Mouse (Mus musculus) MEL (cell line): ENCODE data around the gene Rps11. TPM values are rescaled to one million over a fixed set of nuclear protein-coding genes. Genes with fewer than 3 reads are reported as not detected.
A peak's percentile ranks its signal among the peaks of the same experiment; 100 is the strongest.

Experiments
- DNase-seq: peaks from one replicate; pipeline ENCODE4 v3.0.0; 2011; ENCODE audit warnings: low read depth, low spot score
- H3K27ac ChIP-seq: 2 replicates; pipeline ENCODE4 v1.5.1; 2012; ENCODE audit warnings: low read depth, mild to moderate bottlenecking, control low read depth, low read length, moderate library complexity; ENCODE audit not compliant: control insufficient read depth
- H3K27me3 ChIP-seq, 2 experiments: fragments of 150-350 bp in 1 of 2; sonication (generic) in 1 of 2; 2 replicates each; pipeline ENCODE4 v1.6.1; 2012; ENCODE audit warnings: low read length in 2 of 2, mild to moderate bottlenecking in 2 of 2, improper control_type of control experiment in 1 of 2, moderate library complexity in 1 of 2; ENCODE audit not compliant: insufficient read depth in 2 of 2, control insufficient read depth in 1 of 2
- H3K36me3 ChIP-seq, 2 experiments: 2 replicates each; pipeline ENCODE4 v1.6.1; 2012 to 2014; ENCODE audit warnings: low read length in 2 of 2, improper control_type of control experiment in 1 of 2, inconsistent platforms in 1 of 2, mild to moderate bottlenecking in 1 of 2; ENCODE audit not compliant: insufficient read depth in 2 of 2, control insufficient read depth in 1 of 2
- H3K4me1 ChIP-seq, 2 experiments: fragments of 150-350 bp in 1 of 2; sonication (generic) in 1 of 2; 2 replicates each; pipeline ENCODE4 v1.6.1; 2012; ENCODE audit warnings: low read length in 2 of 2, improper control_type of control experiment in 1 of 2, mild to moderate bottlenecking in 1 of 2; ENCODE audit not compliant: insufficient read depth in 2 of 2, control insufficient read depth in 1 of 2
- H3K4me3 ChIP-seq, 2 experiments: fragments of 150-350 bp in 1 of 2; sonication (generic) in 1 of 2; 2 replicates each; pipeline ENCODE4 v1.5.1; 2012; ENCODE audit warnings: low read depth in 2 of 2, low read length in 2 of 2, mild to moderate bottlenecking in 2 of 2, moderate library complexity in 2 of 2, control low read depth in 1 of 2, improper control_type of control experiment in 1 of 2; ENCODE audit not compliant: control insufficient read depth in 1 of 2, insufficient read depth in 1 of 2
- H3K79me2 ChIP-seq: 2 replicates; pipeline ENCODE4 v1.6.1; 2012; ENCODE audit warnings: mild to moderate bottlenecking, low read length, moderate library complexity; ENCODE audit not compliant: control insufficient read depth, poor library complexity, insufficient read depth
- H3K9ac ChIP-seq: 2 replicates; pipeline ENCODE4 v1.6.1; 2012; ENCODE audit warnings: low read depth, mild to moderate bottlenecking, control low read depth, low read length, moderate library complexity; ENCODE audit not compliant: control insufficient read depth, poor library complexity, severe bottlenecking
- H3K9me3 ChIP-seq: fragments of 150-350 bp; sonication (generic); replicated peaks from 2 replicates; pipeline ENCODE4 v1.6.1; 2012; ENCODE audit warnings: mild to moderate bottlenecking, low read length, improper control_type of control experiment, moderate library complexity; ENCODE audit not compliant: insufficient read depth
- CHD2 ChIP-seq: IDR thresholded peaks from 2 replicates; pipeline ENCODE4 v1.6.1; 2011; ENCODE audit warnings: low read length, improper control_type of control experiment
- CTCF ChIP-seq, 3 experiments: IDR thresholded peaks in 2 of 3; conservative IDR thresholded peaks in 1 of 3; 2 replicates each; pipeline ENCODE4 v1.5.1; 2011 to 2012; ENCODE audit warnings: low read length in 3 of 3, low read depth in 2 of 3, mild to moderate bottlenecking in 2 of 3, improper control_type of control experiment in 1 of 3, inconsistent platforms in 1 of 3, mixed read lengths in 1 of 3, moderate library complexity in 1 of 3; ENCODE audit not compliant: control insufficient read depth in 1 of 3, insufficient read depth in 1 of 3, poor library complexity in 1 of 3, severe bottlenecking in 1 of 3
- ELF1 ChIP-seq: IDR thresholded peaks from 2 replicates; pipeline ENCODE4 v1.6.1; 2014; ENCODE audit warnings: low read depth, mild to moderate bottlenecking, inconsistent platforms, low read length, improper control_type of control experiment, moderate library complexity
- EP300 ChIP-seq, 2 experiments: IDR thresholded peaks; 2 replicates each; pipeline ENCODE4 v1.6.1; 2011; ENCODE audit warnings: improper control_type of control experiment in 2 of 2, low read length in 2 of 2, low read depth in 1 of 2, mild to moderate bottlenecking in 1 of 2
- ETS1 ChIP-seq: IDR thresholded peaks from 2 replicates; pipeline ENCODE4 v1.6.1; 2012; ENCODE audit warnings: low read depth, mild to moderate bottlenecking, inconsistent platforms, low read length, improper control_type of control experiment, moderate library complexity
- MEF2A ChIP-seq: IDR thresholded peaks from 2 replicates; pipeline ENCODE4 v1.6.1; 2014; ENCODE audit warnings: low read depth, mild to moderate bottlenecking, inconsistent platforms, low read length, improper control_type of control experiment; ENCODE audit not compliant: poor library complexity, insufficient replicate concordance, severe bottlenecking; ENCODE audit errors: extremely low read depth
- MXI1 ChIP-seq: IDR thresholded peaks from 2 replicates; pipeline ENCODE4 v1.6.1; 2011; ENCODE audit warnings: mild to moderate bottlenecking, low read depth, low read length, improper control_type of control experiment
- MYC ChIP-seq: IDR thresholded peaks from 2 replicates; pipeline ENCODE4 v1.6.1; 2011; ENCODE audit warnings: low read depth, mild to moderate bottlenecking, low read length, improper control_type of control experiment, moderate library complexity
- NELFE ChIP-seq: IDR thresholded peaks from 2 replicates; pipeline ENCODE4 v1.6.1; 2011; ENCODE audit warnings: low read depth, low read length, improper control_type of control experiment
- NRF1 ChIP-seq: IDR thresholded peaks from 2 replicates; pipeline ENCODE4 v1.6.1; 2014; ENCODE audit warnings: low read depth, mild to moderate bottlenecking, inconsistent platforms, low read length, improper control_type of control experiment, moderate library complexity; ENCODE audit not compliant: poor library complexity, insufficient read depth, severe bottlenecking
- POLR2A ChIP-seq, 2 experiments: IDR thresholded peaks; 2 replicates each; pipeline ENCODE4 v1.6.1; 2011 to 2012; ENCODE audit warnings: low read length in 2 of 2, mild to moderate bottlenecking in 2 of 2, control low read depth in 1 of 2, improper control_type of control experiment in 1 of 2, low read depth in 1 of 2, moderate library complexity in 1 of 2; ENCODE audit not compliant: control insufficient read depth in 1 of 2, insufficient read depth in 1 of 2, poor library complexity in 1 of 2
- POLR2AphosphoS2 ChIP-seq: IDR thresholded peaks from 2 replicates; pipeline ENCODE4 v1.6.1; 2011; ENCODE audit warnings: low read length, improper control_type of control experiment
- POLR2AphosphoS5 ChIP-seq: IDR thresholded peaks from 2 replicates; pipeline ENCODE4 v1.6.1; 2012; ENCODE audit warnings: low read depth, borderline replicate concordance, mild to moderate bottlenecking, inconsistent platforms, low read length, moderate library complexity, mixed read lengths
- RCOR1 ChIP-seq: IDR thresholded peaks from 2 replicates; pipeline ENCODE4 v1.6.1; 2012; ENCODE audit warnings: low read depth, mild to moderate bottlenecking, inconsistent platforms, low read length, improper control_type of control experiment
- SIN3A ChIP-seq: IDR thresholded peaks from 2 replicates; pipeline ENCODE4 v1.6.1; 2012; ENCODE audit warnings: low read length, improper control_type of control experiment, inconsistent platforms
- TAL1 ChIP-seq: IDR thresholded peaks from 2 replicates; pipeline ENCODE4 v1.6.1; 2012; ENCODE audit warnings: mild to moderate bottlenecking, inconsistent platforms, low read length, moderate library complexity, mixed read lengths
- ZKSCAN1 ChIP-seq: IDR thresholded peaks from 2 replicates; pipeline ENCODE4 v1.6.1; 2012; ENCODE audit warnings: low read depth, mild to moderate bottlenecking, inconsistent platforms, low read length, improper control_type of control experiment, moderate library complexity
- ZMIZ1 ChIP-seq: IDR thresholded peaks from 2 replicates; pipeline ENCODE4 v1.6.1; 2012; ENCODE audit warnings: low read depth, mild to moderate bottlenecking, inconsistent platforms, low read length, improper control_type of control experiment, moderate library complexity
- ZNF384 ChIP-seq: IDR thresholded peaks from 2 replicates; pipeline ENCODE4 v1.6.1; 2012; ENCODE audit warnings: low read depth, mild to moderate bottlenecking, inconsistent platforms, low read length, improper control_type of control experiment
- polyA plus RNA-seq, 2 experiments: library from polyadenylated mRNA; stranded (reverse) in 1 of 2; unstranded in 1 of 2; fragments of >175 nt in 1 of 2; fragments of >200 nt in 1 of 2; gene quantifications; 2 replicates each; pipeline versions ENCODE4 v1.2.1 to v1.2.4; 2012; ENCODE audit warnings: low replicate concordance in 2 of 2, low read depth in 1 of 2; ENCODE audit not compliant: insufficient read length in 2 of 2, insufficient read depth in 1 of 2, missing spikeins in 1 of 2
- total RNA-seq: library from RNA; depleted of rRNA; stranded (reverse); fragments of 300-350 nt; gene quantifications from 2 replicates; pipeline ENCODE4 v1.2.3, GENCODE M21; 2012

The Rps11 gene
- total and polyA plus RNA-seq, 3 experiments: 2,708 to 5,434 (median 3,189) TPM

GRCm38 (mm10) chr7:45082401-45083299 lies 41.6 kb downstream of the Rps11 start:
- H3K27me3 ChIP-seq: no peaks in the 10 kb centered on the region
- no peak overlapping the region for H3K4me3 ChIP-seq
- peaks cover 0 to 2% of the 10 kb centered on the region in 2 experiments; a peak in 1 of 4 replicates for H3K36me3 ChIP-seq
- H3K27ac ChIP-seq: no peak overlapping the region
- H3K4me1 ChIP-seq: peaks cover 0 to 4% of the 10 kb centered on the region in 2 experiments; a peak in 1 of 4 replicates
- H3K79me2 ChIP-seq: no peaks in the 10 kb centered on the region
- no peak for DNase-seq
- TF ChIP-seq CTCF (IDR thresholded peaks at IDR 0.05 in 2 of 3, conservative IDR thresholded peaks at IDR 0.05 in 1 of 3; ENCODE audit: control insufficient read depth in 1 of 3, insufficient read depth in 1 of 3, low read depth in 2 of 3, low read length in 3 of 3, poor library complexity in 1 of 3, severe bottlenecking in 1 of 3) (no peak), POLR2A (IDR thresholded peaks at IDR 0.05; ENCODE audit: control insufficient read depth in 1 of 2, insufficient read depth in 1 of 2, low read depth in 1 of 2, low read length in 2 of 2, poor library complexity in 1 of 2) (no peak), POLR2AphosphoS5 (no peak), ELF1 (no peak), ETS1 (no peak), ZKSCAN1 (no peak), RCOR1 (no peak), NRF1 (no peak), POLR2AphosphoS2 (no peak), CHD2 (no peak), EP300 (IDR thresholded peaks at IDR 0.05; ENCODE audit: low read depth in 1 of 2, low read length in 2 of 2) (no peak), MXI1 (no peak), TAL1 (no peak), ZNF384 (no peak), MEF2A (no peak), SIN3A (no peak), MYC (no peak), ZMIZ1 (no peak), NELFE (no peak)
- no peak overlapping the region for H3K9ac ChIP-seq
- no peaks in the 10 kb centered on the region for H3K9me3 ChIP-seq

DNA sequence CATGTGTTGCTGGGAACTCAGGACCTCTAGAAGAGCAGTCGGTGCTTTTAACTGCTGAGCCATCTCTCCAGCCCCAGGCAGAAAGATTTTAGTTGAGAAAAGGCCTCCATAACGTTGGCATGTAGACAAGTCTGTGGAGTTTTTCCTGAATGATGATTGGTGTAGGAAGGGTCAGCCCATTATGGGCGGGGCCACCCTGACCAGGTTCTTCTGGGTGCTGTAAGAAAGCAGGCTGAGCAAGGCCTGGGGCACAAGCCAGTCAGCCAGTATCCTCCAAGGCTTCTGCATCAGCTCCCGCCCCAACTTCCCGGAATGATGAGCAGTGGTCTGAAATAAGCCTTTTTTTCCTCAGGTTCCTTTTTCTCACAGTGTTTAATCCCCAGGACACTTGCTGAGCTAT lies 43.2 kb downstream of the Rps11 start:
- Histone ChIP-seq H3K4me1 (peaks cover 0 to 4% of the 10 kb centered on the region in 2 experiments; a peak in 1 of 4 replicates), H3K4me3 (no peak overlapping the region), H3K9me3 (no peaks in the 10 kb centered on the region), H3K9ac (no peak overlapping the region), H3K36me3 (peaks cover 0 to 2% of the 10 kb centered on the region in 2 experiments; a peak in 1 of 4 replicates), H3K79me2 (no peaks in the 10 kb centered on the region), H3K27ac (no peak overlapping the region), H3K27me3 (no peaks in the 10 kb centered on the region)
- TF ChIP-seq POLR2AphosphoS5: no peak
- DNase-seq: peak; percentile 69
